Mouse (Mus musculus) stomach, postnatal 0 days (tissue): Measurements from ENCODE around the gene Eif4ebp2.

ENCODE experiments used
- CTCF ChIP-seq: IDR thresholded peaks from 2 replicates; pipeline ENCODE4 v1.5.1; 2016; ENCODE audit warnings: antibody characterized with exemption, low read depth, mild to moderate bottlenecking, moderate library complexity
- EP300 ChIP-seq: optimal IDR thresholded peaks from 2 replicates; pipeline ENCODE3; 2016; ENCODE audit warnings: antibody characterized with exemption

DNA sequence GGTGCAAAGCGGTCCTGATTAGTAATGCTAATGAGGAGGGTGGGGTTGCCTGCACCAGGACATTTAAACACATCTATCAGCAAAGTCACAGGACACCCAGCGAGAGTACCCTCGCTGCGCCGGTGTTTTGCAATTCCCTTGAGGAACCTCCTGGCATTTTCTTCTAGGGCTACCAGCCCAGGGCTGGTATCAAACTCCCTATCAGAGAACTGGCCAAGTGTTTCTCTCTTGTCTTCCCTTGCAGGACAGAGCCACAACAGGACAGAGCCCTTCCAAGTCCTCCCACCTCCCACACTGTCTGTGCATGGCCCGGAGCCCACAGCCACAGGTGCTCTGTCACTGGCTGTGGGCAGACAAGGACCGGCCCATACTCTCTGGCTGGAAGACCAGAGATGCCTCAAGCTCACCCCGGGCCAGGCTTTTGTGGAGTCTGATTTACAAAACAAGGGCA lies 70.2 kb downstream of the Eif4ebp2 start:
- TF ChIP-seq EP300 = no peak
- no peak for TF ChIP-seq CTCF
